Mouse (Mus musculus): ENCODE measurements at regions not wholly inside any gene's neighbourhood (a gene's known extent, or its start where the extent isn't known, plus 50 kb on each side); places are given as distances from the start of the nearest gene placed in this dataset.

DNA sequence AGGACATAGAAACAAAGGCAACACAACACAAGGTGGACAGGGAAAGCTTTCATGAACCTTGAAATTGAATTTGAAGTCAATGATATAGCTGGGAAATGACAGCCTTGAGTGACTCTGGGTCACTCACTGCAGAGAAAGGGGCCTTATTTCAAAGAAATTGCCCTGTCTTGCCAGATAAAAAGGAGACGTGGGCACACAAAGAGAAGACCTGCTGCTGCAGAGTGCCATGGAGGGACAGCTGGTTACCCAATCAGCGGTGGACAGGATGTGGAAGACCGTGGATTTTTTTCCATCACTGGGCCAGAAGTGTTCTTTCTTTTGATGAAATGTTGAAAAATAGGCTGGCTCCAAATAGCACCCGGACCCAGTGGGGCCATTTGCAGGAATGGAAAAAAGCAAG is 77.8 kb upstream of the Epha4 start:
- no peak for TF ChIP-seq CTCF (IDR thresholded peaks at IDR 0.05; ENCODE audit: borderline replicate concordance, insufficient read depth, low read length)
- no peak for TF ChIP-seq POLR2A (IDR thresholded peaks at IDR 0.05; ENCODE audit: low read depth, low read length)
